Mouse (Mus musculus) testis, postnatal 10 days (tissue): ENCODE data around the gene Pde8b.

Experiments used
- DNase-seq: peaks from one replicate; pipeline ENCODE4 v3.0.0; 2021; ENCODE audit warnings: low spot score

Pde8b gene

GRCm38 (mm10) chr13:95140460-95141079 is 109.6 kb downstream of the Pde8b start:
- no peak for DNase-seq

- DNase-seq: no peak
Measured at GRCm38 (mm10) chr13:95135326-95136150, 114.6 kb downstream of the Pde8b start.

GRCm38 (mm10) chr13:95131848-95132247 is 118.3 kb downstream of the Pde8b start:
- no peak for DNase-seq

GRCm38 (mm10) chr13:95131041-95131440 is 119.1 kb downstream of the Pde8b start:
- no peak for DNase-seq

GRCm38 (mm10) chr13:95127288-95127687 is 122.8 kb downstream of the Pde8b start:
- DNase-seq: no peak

- DNase-seq: no peak
Measured at GRCm38 (mm10) chr13:95126801-95127200, 123.3 kb downstream of the Pde8b start.

GRCm38 (mm10) chr13:95125546-95126215 is 124.5 kb downstream of the Pde8b start:
- DNase-seq: no peak

GRCm38 (mm10) chr13:95120570-95120969 is 129.6 kb downstream of the Pde8b start:
- no peak for DNase-seq

GRCm38 (mm10) chr13:95113763-95114162 is 136.4 kb downstream of the Pde8b start:
- no peak for DNase-seq

GRCm38 (mm10) chr13:95109555-95109954 is 140.6 kb downstream of the Pde8b start:
- DNase-seq: no peak

GRCm38 (mm10) chr13:95108035-95108434 is 142.1 kb downstream of the Pde8b start:
- DNase-seq: no peak

- DNase-seq: no peak
Measured at GRCm38 (mm10) chr13:95104865-95105264, 145.3 kb downstream of the Pde8b start.

- no peak for DNase-seq
Measured at GRCm38 (mm10) chr13:95102985-95103590, 147.0 kb downstream of the Pde8b start.

GRCm38 (mm10) chr13:95101315-95101714 is 148.8 kb downstream of the Pde8b start:
- DNase-seq: no peak

GRCm38 (mm10) chr13:95098931-95099720 is 151.0 kb downstream of the Pde8b start:
- DNase-seq: no peak

GRCm38 (mm10) chr13:95096646-95097045 is 153.5 kb downstream of the Pde8b start:
- no peak for DNase-seq

GRCm38 (mm10) chr13:95095860-95096259 is 154.3 kb downstream of the Pde8b start:
- no peak for DNase-seq

- no peak for DNase-seq
Measured at GRCm38 (mm10) chr13:95091546-95092445, 158.3 kb downstream of the Pde8b start.

- DNase-seq: no peak
Measured at GRCm38 (mm10) chr13:95087358-95087787, 162.8 kb downstream of the Pde8b start.

- DNase-seq: no peak
Measured at GRCm38 (mm10) chr13:95086033-95086432, 164.1 kb downstream of the Pde8b start.

- no peak for DNase-seq
Measured at GRCm38 (mm10) chr13:95082611-95083010, 167.5 kb downstream of the Pde8b start.
